Comparison of ENCODE assay signal across 29 mouse cellular contexts in genomic region chr17:28465968-28466367, GRCm38 (mm10).
"Had no signal": no experiment of that assay in that cellular context is flagged by ENCODE, and none has a peak within 500 bp of the region (broad histone marks: within the 10 kb centered on the region; RNA-seq: fewer than 3 reads in every experiment).

No protein-coding gene starts in this region.

- ATAC-seq: liver, embryonic 12.5 days; liver, postnatal 0 days; midbrain, embryonic 13.5 days; midbrain, embryonic 15.5 days; midbrain, embryonic 16.5 days had no signal

- H3K9me3 ChIP-seq: limb, embryonic 10.5 days; limb, embryonic 12.5 days; limb, embryonic 13.5 days; limb, embryonic 15.5 days; liver, embryonic 12.5 days; liver, embryonic 13.5 days; liver, embryonic 15.5 days; lung, embryonic 15.5 days; megakaryocyte, embryonic 14.5 days; midbrain, embryonic 10.5 days; midbrain, embryonic 12.5 days; midbrain, embryonic 13.5 days; midbrain, embryonic 15.5 days; neural tube, embryonic 12.5 days had no signal

- H3K27me3 ChIP-seq: limb, embryonic 12.5 days; limb, embryonic 13.5 days; limb, embryonic 15.5 days; liver, embryonic 12.5 days; liver, embryonic 13.5 days; liver, embryonic 15.5 days; lung, embryonic 15.5 days; megakaryocyte, embryonic 14.5 days; midbrain, embryonic 12.5 days; midbrain, embryonic 13.5 days; midbrain, embryonic 15.5 days; neural tube, embryonic 12.5 days had no signal

- H3K27ac ChIP-seq: left cerebral cortex, adult 2 months; limb, embryonic 10.5 days; limb, embryonic 12.5 days; limb, embryonic 13.5 days; limb, embryonic 15.5 days; liver, embryonic 12.5 days; liver, embryonic 13.5 days; liver, embryonic 14.5 days; liver, embryonic 15.5 days; lung, embryonic 15.5 days; macrophage; midbrain, embryonic 10.5 days; midbrain, embryonic 12.5 days; midbrain, embryonic 13.5 days; midbrain, embryonic 15.5 days; neural tube, embryonic 12.5 days had no signal

- H3K4me2 ChIP-seq: limb, embryonic 12.5 days; limb, embryonic 13.5 days; limb, embryonic 15.5 days; liver, embryonic 11.5 days; liver, embryonic 12.5 days; liver, embryonic 13.5 days; liver, embryonic 15.5 days; lung, embryonic 14.5 days; lung, embryonic 15.5 days; midbrain, embryonic 11.5 days; midbrain, embryonic 12.5 days; midbrain, embryonic 13.5 days; midbrain, embryonic 15.5 days; neural tube, embryonic 12.5 days had no signal

- H3K4me3 ChIP-seq: left cerebral cortex, adult 2 months; limb, embryonic 10.5 days; limb, embryonic 12.5 days; limb, embryonic 13.5 days; limb, embryonic 15.5 days; liver, embryonic 12.5 days; liver, embryonic 13.5 days; liver, embryonic 15.5 days; lung, embryonic 15.5 days; megakaryocyte, embryonic 14.5 days; midbrain, embryonic 10.5 days; midbrain, embryonic 12.5 days; midbrain, embryonic 13.5 days; midbrain, embryonic 15.5 days; myocyte; neural tube, embryonic 12.5 days had no signal

- H3K9ac ChIP-seq: limb, embryonic 12.5 days; limb, embryonic 13.5 days; limb, embryonic 15.5 days; liver, embryonic 12.5 days; liver, embryonic 13.5 days; liver, embryonic 14.5 days; liver, embryonic 15.5 days; liver, postnatal 0 days; lung, embryonic 14.5 days; lung, embryonic 15.5 days; midbrain, embryonic 12.5 days; midbrain, embryonic 13.5 days; midbrain, embryonic 15.5 days; neural tube, embryonic 12.5 days had no signal

- H3K4me1 ChIP-seq: limb, embryonic 10.5 days; limb, embryonic 12.5 days had no signal

- DNase-seq: left cerebral cortex, postnatal 4 days; liver; liver, embryonic 13.5 days; liver, postnatal 0 days; lung, adult 18-20 months; lung, embryonic 14.5 days; lung, postnatal 10 days; lung, postnatal 14 days; midbrain, embryonic 14.5 days had no signal

- H3K36me3 ChIP-seq: limb, embryonic 10.5 days; limb, embryonic 12.5 days; limb, embryonic 13.5 days; limb, embryonic 15.5 days; liver, embryonic 12.5 days; liver, embryonic 13.5 days; liver, embryonic 15.5 days; lung, embryonic 15.5 days; midbrain, embryonic 10.5 days; midbrain, embryonic 12.5 days; midbrain, embryonic 13.5 days; midbrain, embryonic 15.5 days; neural tube, embryonic 12.5 days had no signal
